Mouse (Mus musculus): ENCODE measurements around the gene Bub1b. TPM values are rescaled to one million over a fixed set of nuclear protein-coding genes. Genes with fewer than 3 reads are reported as not detected.
A peak's percentile ranks its signal among the peaks of the same experiment; 100 is the strongest.

Bub1b gene
- polyA plus RNA-seq, 1 experiment from 2014 or later = 19.7 TPM

DNA sequence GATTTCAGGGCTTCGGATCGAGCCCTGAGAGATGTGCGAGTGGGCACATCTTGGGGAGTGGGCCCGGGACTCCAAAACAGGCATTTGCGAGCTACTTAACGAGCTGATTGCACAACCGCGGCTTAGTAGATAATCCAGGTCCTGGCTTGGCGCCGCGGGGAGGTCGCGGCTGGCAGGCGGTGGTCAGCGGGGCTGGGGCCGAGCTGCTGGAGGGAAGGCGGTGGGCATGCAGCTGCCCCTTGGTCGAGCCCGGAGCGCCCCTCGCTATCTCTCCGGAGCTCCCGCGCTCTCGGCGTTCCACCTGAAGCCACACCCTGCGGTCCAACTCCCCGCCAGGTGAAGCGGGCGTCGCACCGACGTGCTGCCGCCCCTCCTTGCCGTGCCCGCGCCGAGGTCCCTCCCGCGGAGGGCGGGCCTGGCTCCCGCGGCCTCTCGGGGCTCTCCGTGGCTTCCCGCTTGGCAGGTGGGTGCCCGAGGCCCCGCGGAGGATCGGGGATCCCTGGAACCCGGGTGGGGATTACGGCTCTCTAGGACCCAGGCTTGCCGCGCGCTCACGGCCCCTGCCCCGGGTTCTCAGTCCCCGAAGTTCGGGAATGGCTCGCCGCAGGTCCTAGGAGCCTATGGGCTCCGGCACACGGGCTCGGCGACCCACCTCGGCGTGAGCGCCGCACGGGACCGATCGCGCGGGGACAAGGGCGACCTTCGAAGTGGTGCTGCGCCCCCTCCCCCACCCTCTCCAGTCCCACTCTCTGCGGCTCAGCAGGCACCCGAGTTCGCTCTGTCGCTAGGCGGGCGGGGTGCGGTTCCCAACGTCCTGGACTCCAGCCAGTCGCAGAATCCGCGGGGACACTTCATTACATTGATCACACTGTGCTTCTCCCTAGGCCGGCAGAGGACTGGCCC, 79.1 kb downstream of the Bub1b start:
- H3K4me2 ChIP-seq (ENCODE audit: low read length) = peak overlapping the region; percentile 98
- H3K4me1 ChIP-seq (ENCODE audit: control insufficient read depth, insufficient read depth, low read length) = peaks cover 14% of the 10 kb centered on the region; the same call in 1 of the 2 replicates
- ATAC-seq (ENCODE audit: low FRiP score, low TSS enrichment) (peak; percentile 39; the same call in 1 of the 2 replicates), DNase-seq (peak; percentile 60)
- peak overlapping the region; percentile 45 for H3K4me3 ChIP-seq (replicated peaks; ENCODE audit: low read depth, low read length)
- WGBS = under 1% methylated on average over 84 of the region's 89 CpGs
- H3K36me3 ChIP-seq (ENCODE audit: control insufficient read depth, insufficient read depth, low read length) = no peaks in the 10 kb centered on the region
- H3K9ac ChIP-seq (replicated peaks; ENCODE audit: low read length) = peak overlapping the region; percentile 51; the same call in 1 of the 2 replicates
- H3K9me3 ChIP-seq (ENCODE audit: control insufficient read depth, low read length) = no peaks in the 10 kb centered on the region
- H3K27ac ChIP-seq (replicated peaks; ENCODE audit: low read depth, low read length) = no peak overlapping the region
- peaks cover 40% of the 10 kb centered on the region for H3K27me3 ChIP-seq (ENCODE audit: control insufficient read depth, insufficient read depth, low read length)

DNA sequence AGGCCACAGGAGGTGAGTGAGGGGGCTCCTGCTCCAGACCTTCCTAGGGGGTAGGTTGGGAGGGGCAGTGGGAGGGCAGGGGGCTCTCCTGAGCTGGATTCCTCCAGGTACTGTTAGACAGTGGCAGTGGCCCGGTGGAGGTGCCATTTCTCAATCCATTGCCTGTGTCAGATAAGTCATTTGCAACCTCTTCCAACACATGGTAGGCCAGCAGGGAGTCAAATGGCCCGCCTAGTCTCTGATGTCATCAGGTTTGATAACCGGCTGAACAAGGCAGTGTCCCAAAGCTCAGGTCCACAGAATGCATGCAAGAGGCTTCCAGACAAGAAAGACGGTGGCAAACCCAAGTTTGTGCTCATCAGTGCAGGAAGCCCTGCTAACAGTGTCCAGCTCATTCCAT, 79.8 kb downstream of the Bub1b start:
- peak; percentile 12; the same call in 1 of the 2 replicates for ATAC-seq (ENCODE audit: low FRiP score, low TSS enrichment)

DNA sequence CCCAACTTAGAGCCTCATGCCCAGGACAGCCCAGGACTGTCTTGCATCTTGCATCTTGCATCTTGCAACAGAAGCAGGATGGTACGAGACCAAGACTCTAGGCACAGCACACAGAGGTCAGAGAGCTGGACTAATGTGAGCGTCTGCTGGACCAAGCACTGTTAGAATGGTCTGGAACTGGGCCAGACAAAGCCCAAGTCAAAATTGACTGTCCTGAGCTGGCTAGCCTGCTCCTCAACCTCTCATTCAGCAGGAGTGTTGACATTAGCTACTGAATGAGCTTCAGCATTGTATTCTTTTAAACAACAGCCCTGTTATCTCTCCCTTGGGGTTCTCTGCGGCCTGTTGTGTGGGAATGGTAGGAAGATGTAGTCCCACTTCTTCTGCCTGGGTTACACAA, 81.6 kb downstream of the Bub1b start:
- no peak overlapping the region for H3K9ac ChIP-seq (replicated peaks; ENCODE audit: low read length)
- no peak for DNase-seq
- H3K9me3 ChIP-seq (ENCODE audit: control insufficient read depth, low read length) = no peaks in the 10 kb centered on the region
- no peak for ATAC-seq (ENCODE audit: low FRiP score, low TSS enrichment)
- H3K4me2 ChIP-seq (ENCODE audit: low read length) = no peak overlapping the region
- no peaks in the 10 kb centered on the region for H3K36me3 ChIP-seq (ENCODE audit: control insufficient read depth, insufficient read depth, low read length)
- H3K27me3 ChIP-seq (ENCODE audit: control insufficient read depth, insufficient read depth, low read length) = peaks cover 40% of the 10 kb centered on the region
- H3K27ac ChIP-seq (replicated peaks; ENCODE audit: low read depth, low read length) = no peak overlapping the region
- WGBS = 83% methylated on average over 3 of the region's 3 CpGs
- H3K4me1 ChIP-seq (ENCODE audit: control insufficient read depth, insufficient read depth, low read length) = peaks cover 14% of the 10 kb centered on the region; the same call in 1 of the 2 replicates
- H3K4me3 ChIP-seq (replicated peaks; ENCODE audit: low read depth, low read length) = no peak overlapping the region

More for the DNA sequence above, 79.8 kb downstream of the Bub1b start:
- peak; percentile 23 for DNase-seq
- H3K4me1 ChIP-seq (ENCODE audit: control insufficient read depth, insufficient read depth, low read length) = peaks cover 14% of the 10 kb centered on the region; the same call in 1 of the 2 replicates
- no peaks in the 10 kb centered on the region for H3K9me3 ChIP-seq (ENCODE audit: control insufficient read depth, low read length)
- WGBS = 22% methylated on average over 4 of the region's 4 CpGs
- H3K27ac ChIP-seq (replicated peaks; ENCODE audit: low read depth, low read length) = no peak overlapping the region
- H3K27me3 ChIP-seq (ENCODE audit: control insufficient read depth, insufficient read depth, low read length) = peaks cover 40% of the 10 kb centered on the region
- H3K9ac ChIP-seq (replicated peaks; ENCODE audit: low read length) = peak overlapping the region; percentile 51; the same call in 1 of the 2 replicates
- peak overlapping the region; percentile 45 for H3K4me3 ChIP-seq (replicated peaks; ENCODE audit: low read depth, low read length)
- H3K36me3 ChIP-seq (ENCODE audit: control insufficient read depth, insufficient read depth, low read length) = no peaks in the 10 kb centered on the region
- peak overlapping the region; percentile 98 for H3K4me2 ChIP-seq (ENCODE audit: low read length)

DNA sequence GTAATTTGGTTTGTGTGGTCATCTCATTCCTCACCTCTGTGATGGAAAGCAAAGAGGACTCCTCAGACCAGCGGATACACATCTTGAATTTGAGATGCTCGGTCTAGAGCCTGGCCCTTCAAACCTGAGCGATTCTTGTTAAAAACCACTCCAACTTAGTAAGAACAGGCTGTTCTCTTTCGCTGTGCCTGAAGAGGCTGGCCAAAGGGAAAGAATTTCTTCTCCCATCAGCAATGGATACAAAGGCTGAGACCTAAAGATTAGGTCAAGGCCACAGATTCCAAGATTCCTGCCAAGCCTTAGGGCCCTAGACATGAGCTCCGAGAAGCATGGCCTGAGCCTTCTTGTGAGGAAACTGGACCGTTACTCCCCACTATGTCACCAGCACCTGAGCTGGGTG, 82.9 kb downstream of the Bub1b start:
- Histone ChIP-seq H3K9me3 (ENCODE audit: control insufficient read depth, low read length) (no peaks in the 10 kb centered on the region), H3K4me3 (replicated peaks; ENCODE audit: low read depth, low read length) (no peak overlapping the region), H3K4me2 (ENCODE audit: low read length) (no peak overlapping the region), H3K36me3 (ENCODE audit: control insufficient read depth, insufficient read depth, low read length) (no peaks in the 10 kb centered on the region), H3K27me3 (ENCODE audit: control insufficient read depth, insufficient read depth, low read length) (peaks cover 31% of the 10 kb centered on the region), H3K27ac (replicated peaks; ENCODE audit: low read depth, low read length) (no peak overlapping the region), H3K9ac (replicated peaks; ENCODE audit: low read length) (no peak overlapping the region), H3K4me1 (ENCODE audit: control insufficient read depth, insufficient read depth, low read length) (peaks cover 14% of the 10 kb centered on the region; the same call in 1 of the 2 replicates)
- ATAC-seq (ENCODE audit: low FRiP score, low TSS enrichment) (no peak), DNase-seq (no peak)
- 95% methylated on average over 6 of the region's 6 CpGs for WGBS

DNA sequence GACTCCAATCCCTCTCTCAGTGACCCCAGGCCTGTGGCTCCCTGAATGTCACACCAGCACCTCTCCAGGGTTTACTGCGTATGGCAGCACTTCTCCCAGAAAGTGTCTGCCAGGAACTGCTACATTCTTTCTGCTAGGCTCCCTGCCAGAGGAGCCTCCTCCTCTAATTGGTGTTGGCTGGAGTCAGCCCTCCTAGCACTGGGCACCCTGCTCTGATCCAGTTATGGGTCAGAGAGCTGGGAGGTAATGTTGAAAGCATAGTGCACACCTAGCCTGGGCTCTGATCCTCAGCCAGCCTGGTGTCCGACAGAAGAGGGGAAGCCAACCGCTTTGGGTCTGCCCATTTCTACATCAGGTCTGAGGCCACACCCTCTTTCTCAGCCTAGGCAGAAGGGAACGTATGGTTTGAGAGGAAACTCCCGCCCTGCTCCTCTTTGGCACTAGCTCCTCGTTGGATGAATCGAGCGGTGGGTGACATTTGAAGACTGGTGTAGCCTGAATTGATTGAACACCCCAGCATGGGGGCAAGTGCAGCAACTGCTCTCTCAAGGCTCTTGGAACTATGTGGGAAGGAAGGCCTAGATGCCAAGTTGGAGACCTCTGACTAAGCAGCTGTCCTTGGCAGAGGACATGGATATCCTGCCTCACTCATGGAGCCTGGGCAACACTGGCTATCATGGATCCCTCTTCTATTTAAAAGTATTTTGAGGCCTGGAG, 84.7 kb downstream of the Bub1b start:
- no peak for DNase-seq
- ATAC-seq (ENCODE audit: low FRiP score, low TSS enrichment) = no peak
- no peak overlapping the region for H3K4me2 ChIP-seq (ENCODE audit: low read length)
- H3K9me3 ChIP-seq (ENCODE audit: control insufficient read depth, low read length) = no peaks in the 10 kb centered on the region
- 57% methylated on average over 8 of the region's 8 CpGs for WGBS
- H3K9ac ChIP-seq (replicated peaks; ENCODE audit: low read length) = no peak overlapping the region
- peaks cover 14% of the 10 kb centered on the region for H3K27me3 ChIP-seq (ENCODE audit: control insufficient read depth, insufficient read depth, low read length)
- peaks cover under 1% of the 10 kb centered on the region; the same call in 1 of the 2 replicates for H3K4me1 ChIP-seq (ENCODE audit: control insufficient read depth, insufficient read depth, low read length)
- H3K4me3 ChIP-seq (replicated peaks; ENCODE audit: low read depth, low read length) = no peak overlapping the region
- H3K27ac ChIP-seq (replicated peaks; ENCODE audit: low read depth, low read length) = no peak overlapping the region
- no peaks in the 10 kb centered on the region for H3K36me3 ChIP-seq (ENCODE audit: control insufficient read depth, insufficient read depth, low read length)

DNA sequence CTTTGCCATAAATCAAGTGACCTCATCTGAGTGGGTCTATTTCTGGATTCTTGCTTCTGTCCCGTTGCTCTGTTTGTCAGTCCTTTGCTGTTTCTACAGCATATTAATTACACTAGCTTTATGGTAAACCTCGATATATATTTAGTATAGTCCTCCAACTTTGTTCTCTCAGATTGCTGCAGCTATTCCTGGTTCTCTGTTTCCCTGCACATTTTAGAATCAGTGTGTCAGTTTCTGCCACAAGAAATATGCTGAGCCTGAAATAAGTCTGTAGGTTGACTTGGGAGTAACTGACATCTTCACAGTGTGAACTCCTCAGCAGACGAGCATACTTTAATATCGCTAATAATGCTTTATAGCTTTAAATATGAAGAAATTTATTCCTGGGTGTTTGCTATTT, 87.1 kb downstream of the Bub1b start:
- Histone ChIP-seq H3K4me3 (replicated peaks; ENCODE audit: low read depth, low read length) (no peak overlapping the region), H3K36me3 (ENCODE audit: control insufficient read depth, insufficient read depth, low read length) (peaks cover 3% of the 10 kb centered on the region; the same call in 1 of the 2 replicates), H3K9ac (replicated peaks; ENCODE audit: low read length) (no peak overlapping the region), H3K4me1 (ENCODE audit: control insufficient read depth, insufficient read depth, low read length) (no peaks in the 10 kb centered on the region), H3K4me2 (ENCODE audit: low read length) (no peak overlapping the region), H3K27ac (replicated peaks; ENCODE audit: low read depth, low read length) (no peak overlapping the region), H3K9me3 (ENCODE audit: control insufficient read depth, low read length) (no peaks in the 10 kb centered on the region), H3K27me3 (ENCODE audit: control insufficient read depth, insufficient read depth, low read length) (no peaks in the 10 kb centered on the region)
- DNase-seq (no peak), ATAC-seq (ENCODE audit: low FRiP score, low TSS enrichment) (no peak)
- WGBS = 93% methylated on average over 4 of the region's 4 CpGs

DNA sequence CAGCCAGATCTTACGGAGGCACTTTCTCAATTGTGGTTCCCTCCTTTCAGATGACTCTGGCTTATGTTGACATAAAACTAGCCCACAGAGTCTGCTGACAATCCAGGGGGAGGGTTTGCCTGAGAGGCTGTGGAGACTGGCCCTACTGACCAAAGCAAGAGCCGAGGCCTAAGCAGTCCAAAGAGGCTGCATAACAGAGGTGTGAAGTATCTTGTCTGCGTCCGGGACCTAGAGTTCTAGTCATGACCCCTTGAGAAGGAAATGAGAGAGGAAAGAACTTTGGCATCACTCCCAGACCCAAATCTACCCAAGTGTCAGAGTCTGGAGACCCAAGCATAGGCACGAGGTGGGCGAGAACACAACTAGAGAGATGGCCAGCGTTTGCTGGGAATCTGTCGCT, 88.7 kb downstream of the Bub1b start:
- Histone ChIP-seq H3K4me1 (ENCODE audit: control insufficient read depth, insufficient read depth, low read length) (no peaks in the 10 kb centered on the region), H3K4me2 (ENCODE audit: low read length) (no peak overlapping the region), H3K9me3 (ENCODE audit: control insufficient read depth, low read length) (no peaks in the 10 kb centered on the region), H3K27ac (replicated peaks; ENCODE audit: low read depth, low read length) (no peak overlapping the region), H3K9ac (replicated peaks; ENCODE audit: low read length) (no peak overlapping the region), H3K27me3 (ENCODE audit: control insufficient read depth, insufficient read depth, low read length) (no peaks in the 10 kb centered on the region), H3K36me3 (ENCODE audit: control insufficient read depth, insufficient read depth, low read length) (peaks cover 5% of the 10 kb centered on the region; the same call in 1 of the 2 replicates), H3K4me3 (replicated peaks; ENCODE audit: low read depth, low read length) (no peak overlapping the region)
- DNase-seq (no peak), ATAC-seq (ENCODE audit: low FRiP score, low TSS enrichment) (no peak)
- WGBS = 84% methylated on average over 8 of the region's 8 CpGs

DNA sequence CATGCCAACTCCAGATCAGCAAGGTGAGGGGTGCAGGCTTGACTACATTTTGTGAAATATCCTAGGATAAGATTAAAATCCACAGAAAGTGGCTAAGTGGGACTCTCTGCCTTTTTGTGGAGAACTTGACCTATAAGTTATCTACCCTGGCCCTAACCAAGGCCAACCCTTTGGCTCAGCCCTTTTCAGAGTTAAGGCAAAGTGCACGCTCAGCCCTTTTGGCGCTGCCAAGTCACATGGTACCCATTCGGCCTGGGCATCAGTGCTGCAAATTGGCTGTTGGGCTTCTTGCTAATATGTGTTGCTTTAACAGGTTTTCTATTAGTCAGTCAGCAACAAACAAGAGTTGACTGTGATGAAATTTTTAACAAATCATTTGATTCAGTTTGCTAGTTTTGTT, 89.8 kb downstream of the Bub1b start:
- 90% methylated on average over 3 of the region's 3 CpGs for WGBS
- Histone ChIP-seq H3K4me3 (replicated peaks; ENCODE audit: low read depth, low read length) (no peak overlapping the region), H3K27ac (replicated peaks; ENCODE audit: low read depth, low read length) (no peak overlapping the region), H3K4me2 (ENCODE audit: low read length) (no peak overlapping the region), H3K27me3 (ENCODE audit: control insufficient read depth, insufficient read depth, low read length) (no peaks in the 10 kb centered on the region), H3K9me3 (ENCODE audit: control insufficient read depth, low read length) (no peaks in the 10 kb centered on the region), H3K9ac (replicated peaks; ENCODE audit: low read length) (no peak overlapping the region), H3K4me1 (ENCODE audit: control insufficient read depth, insufficient read depth, low read length) (no peaks in the 10 kb centered on the region), H3K36me3 (ENCODE audit: control insufficient read depth, insufficient read depth, low read length) (peaks cover 5% of the 10 kb centered on the region; the same call in 1 of the 2 replicates)
- no peak for DNase-seq
- no peak for ATAC-seq (ENCODE audit: low FRiP score, low TSS enrichment)
